8 mouse cellular contexts compared by ENCODE assay signal in the genomic region with DNA sequence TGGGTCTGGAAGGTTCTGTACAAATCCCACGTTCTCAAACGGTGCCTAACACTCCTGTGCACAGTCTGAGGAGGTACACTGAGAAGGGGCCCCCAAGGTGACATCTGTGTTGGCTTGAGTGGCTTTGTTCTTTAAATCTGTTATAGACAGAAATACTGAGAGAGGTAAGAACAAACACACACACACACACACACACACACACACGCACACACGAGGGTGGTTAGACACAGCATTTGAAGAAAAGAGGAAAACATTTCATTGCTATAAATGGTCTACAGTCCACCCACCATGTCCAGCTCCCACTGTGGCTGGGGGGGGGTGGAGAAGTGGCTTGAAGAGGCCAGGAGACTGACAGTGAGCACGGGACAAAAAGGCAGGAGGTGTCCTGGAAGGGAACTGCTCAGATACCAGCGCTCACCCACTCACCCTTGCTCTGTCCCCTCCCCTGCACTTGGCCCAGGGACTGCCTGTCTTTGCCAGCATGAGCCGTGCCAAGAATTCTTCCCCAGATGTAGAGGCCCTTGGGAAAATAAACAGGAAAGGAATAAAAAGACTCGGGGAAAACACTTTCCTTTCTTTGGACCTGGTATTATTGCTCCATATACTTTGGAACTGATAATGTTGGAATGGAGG. TPM values are rescaled to one million over a fixed set of nuclear protein-coding genes. Genes with fewer than 3 reads are reported as not detected.
DNase-seq lines count a peak whose midpoint lies in the region; ATAC-seq and TF ChIP-seq lines count a peak whose summit lies in the region.

No protein-coding gene starts in this region.

- WGBS in forebrain, postnatal 0 days, result 47% methylated on average over 8 of the region's 8 CpGs
- WGBS in intestine, embryonic 16.5 days, result 38% methylated on average over 8 of the region's 8 CpGs
- WGBS in lung, embryonic 16.5 days, result 19% methylated on average over 8 of the region's 8 CpGs

- no peaks in the 10 kb centered on the region for H3K9me3 ChIP-seq in forebrain, postnatal 0 days (ENCODE audit: low read length)
- no peaks in the 10 kb centered on the region for H3K9me3 ChIP-seq in intestine, embryonic 16.5 days (ENCODE audit: control insufficient read depth, low read length)
- H3K9me3 ChIP-seq in lung, embryonic 16.5 days (ENCODE audit: control insufficient read depth, low read length), result no peaks in the 10 kb centered on the region

- no peaks in the 10 kb centered on the region for H3K36me3 ChIP-seq in forebrain, postnatal 0 days (ENCODE audit: insufficient read depth)
- H3K36me3 ChIP-seq in intestine, embryonic 16.5 days (ENCODE audit: control insufficient read depth, insufficient read depth, low read length), result no peaks in the 10 kb centered on the region
- H3K36me3 ChIP-seq in lung, embryonic 16.5 days (ENCODE audit: control insufficient read depth, insufficient read depth, low read length), result no peaks in the 10 kb centered on the region
- no peaks in the 10 kb centered on the region for H3K36me3 ChIP-seq in testis, adult 2 months (ENCODE audit: control insufficient read depth, insufficient read depth, low read length)

- peaks cover 6% of the 10 kb centered on the region for H3K4me1 ChIP-seq in forebrain, postnatal 0 days (ENCODE audit: insufficient read depth)
- peaks cover 36% of the 10 kb centered on the region for H3K4me1 ChIP-seq in intestine, embryonic 16.5 days (ENCODE audit: control insufficient read depth, insufficient read depth, low read length)
- peaks cover 68% of the 10 kb centered on the region for H3K4me1 ChIP-seq in lung, embryonic 16.5 days (replicated peaks; ENCODE audit: control insufficient read depth, insufficient read depth, low read length)
- peaks cover 2% of the 10 kb centered on the region for H3K4me1 ChIP-seq in testis, adult 2 months (ENCODE audit: control insufficient read depth, insufficient read depth, low read length)

- no peak overlapping the region for H3K27ac ChIP-seq in forebrain, postnatal 0 days (ENCODE audit: low read depth, low read length)
- H3K27ac ChIP-seq in intestine, embryonic 16.5 days (ENCODE audit: low read length), result peak overlapping the region; percentile 10
- peak overlapping the region; percentile 96 for H3K27ac ChIP-seq in lung, embryonic 16.5 days (ENCODE audit: low read length)
- H3K27ac ChIP-seq in testis, adult 2 months (ENCODE audit: control insufficient read depth, insufficient read depth, low read depth, low read length), result peak overlapping the region; percentile 71

- H3K27me3 ChIP-seq in forebrain, postnatal 0 days (ENCODE audit: insufficient read depth, low read length), result no peaks in the 10 kb centered on the region
- no peaks in the 10 kb centered on the region for H3K27me3 ChIP-seq in intestine, embryonic 16.5 days (replicated peaks; ENCODE audit: control insufficient read depth, insufficient read depth, low read length)
- H3K27me3 ChIP-seq in lung, embryonic 16.5 days (ENCODE audit: control insufficient read depth, insufficient read depth, low read depth, low read length), result no peaks in the 10 kb centered on the region
- H3K27me3 ChIP-seq in testis, adult 2 months (ENCODE audit: control insufficient read depth, insufficient read depth, low read length), result no peaks in the 10 kb centered on the region

- no peak for TF ChIP-seq CTCF in forebrain, postnatal 0 days (IDR thresholded peaks at IDR 0.05; ENCODE audit: low read depth)
- no peak for TF ChIP-seq CTCF in testis, adult 2 months (IDR thresholded peaks at IDR 0.05; ENCODE audit: control insufficient read depth, insufficient read depth, insufficient replicate concordance, low read depth, low read length)

- H3K4me3 ChIP-seq in forebrain, postnatal 0 days (ENCODE audit: low read depth, low read length), result no peak overlapping the region
- H3K4me3 ChIP-seq in intestine, embryonic 16.5 days (ENCODE audit: low read length), result no peak overlapping the region
- no peak overlapping the region for H3K4me3 ChIP-seq in lung, embryonic 16.5 days (ENCODE audit: low read length)
- no peak overlapping the region for H3K4me3 ChIP-seq in testis, adult 2 months (ENCODE audit: control insufficient read depth, low read depth, low read length)

- no peak overlapping the region for H3K9ac ChIP-seq in forebrain, postnatal 0 days
- no peak overlapping the region for H3K9ac ChIP-seq in intestine, embryonic 16.5 days (ENCODE audit: low read depth, low read length)
- H3K9ac ChIP-seq in lung, embryonic 16.5 days (ENCODE audit: low read length), result peak overlapping the region; percentile 33; the same call in 1 of the 2 replicates

- no peak overlapping the region for H3K4me2 ChIP-seq in forebrain, postnatal 0 days (ENCODE audit: low read depth)
- H3K4me2 ChIP-seq in intestine, embryonic 16.5 days (ENCODE audit: low read depth, low read length), result no peak overlapping the region
- peak overlapping the region; percentile 32 for H3K4me2 ChIP-seq in lung, embryonic 16.5 days (ENCODE audit: low read depth, low read length)

- peak; percentile 45; the same call in 1 of the 2 replicates for ATAC-seq in frontal cortex, adult (ENCODE audit: low TSS enrichment)
- ATAC-seq in forebrain, postnatal 0 days, result peak; percentile 47; the same call in 1 of the 2 replicates
- peak; percentile 62 for ATAC-seq in intestine, embryonic 16.5 days
- ATAC-seq in lung, embryonic 16.5 days (ENCODE audit: low read depth), result peak; percentile 80

- no peak for DNase-seq in frontal cortex, postnatal 25 days (ENCODE audit: low spot score in 2 of 2)
- peak; percentile 84 for DNase-seq in 3T3-L1 (ENCODE audit: low read depth, low spot score)
- DNase-seq in forebrain, postnatal 0 days, result peak; percentile 57
- no peak for DNase-seq in embryo, embryonic 11 days

- TF ChIP-seq POLR2A in testis, adult 2 months (IDR thresholded peaks at IDR 0.05; ENCODE audit: control insufficient read depth, low read depth, low read length), result no peak

RNA-seq across cellular contexts. Expression of gene Prelp, which starts 5.4 kb away (rescaled TPM):
- total RNA-seq in forebrain, postnatal 0 days (2014; rRNA removed), result 1.8 and 2.4 TPM in 2 replicates
- 3.8 and 5.0 TPM in 2 replicates for polyA plus RNA-seq in forebrain, postnatal 0 days (2015; fragmentation: Nextera tagmentation; extraction: Ambion mirVana)
- 2.7 and 2.9 TPM in 2 replicates for polyA plus RNA-seq in intestine, embryonic 16.5 days (2015; fragmentation: Nextera tagmentation; extraction: Ambion mirVana)
- 22.4 and 28.6 TPM in 2 replicates for polyA plus RNA-seq in lung, embryonic 16.5 days (2015; fragmentation: Nextera tagmentation; extraction: Ambion mirVana)
- polyA plus RNA-seq in testis, adult 2 months (2012; rRNA removed), result 4.3 and 4.7 TPM in 2 replicates

RNA-seq across cellular contexts. Expression of gene Optc, which starts 8.0 kb away (rescaled TPM):
- total RNA-seq in forebrain, postnatal 0 days (2014; rRNA removed), result 2.9 and 5.1 TPM in 2 replicates
- polyA plus RNA-seq in forebrain, postnatal 0 days (2015; fragmentation: Nextera tagmentation; extraction: Ambion mirVana), result 1.8 and 2.4 TPM in 2 replicates
- polyA plus RNA-seq in intestine, embryonic 16.5 days (2015; fragmentation: Nextera tagmentation; extraction: Ambion mirVana), result 1.1 and 1.3 TPM in 2 replicates
- 0.29 and 0.54 TPM in 2 replicates for polyA plus RNA-seq in lung, embryonic 16.5 days (2015; fragmentation: Nextera tagmentation; extraction: Ambion mirVana)
- polyA plus RNA-seq in testis, adult 2 months (2012; rRNA removed), result 0.86 and 1.5 TPM in 2 replicates

Comparison
In these comparisons a context has a peak if more than half of its experiments do, and no peak if none do; other contexts are left out.
1. DNase-seq: peak in 3T3-L1 (single experiment) and forebrain, postnatal 0 days (single experiment); none in frontal cortex, postnatal 25 days (0 of 2) and embryo, embryonic 11 days (single experiment).
2. Peak in every context shown above with its lines, with median percentiles within 50 percentile points of each other: ATAC-seq.